Mouse (Mus musculus) heart, adult 9 months (tissue): ENCODE measurements around the gene Ttll1.
"Not testable (repeated sequence)": the region's sequence is repeated elsewhere in the genome, so short reads cannot be mapped to it uniquely, and the experiment has no call there.

Source experiments
- DNase-seq, 2 experiments: peaks; one replicate each; pipeline ENCODE4 v3.0.0; 2022; ENCODE audit warnings: low spot score in 2 of 2

Gene Ttll1

DNA sequence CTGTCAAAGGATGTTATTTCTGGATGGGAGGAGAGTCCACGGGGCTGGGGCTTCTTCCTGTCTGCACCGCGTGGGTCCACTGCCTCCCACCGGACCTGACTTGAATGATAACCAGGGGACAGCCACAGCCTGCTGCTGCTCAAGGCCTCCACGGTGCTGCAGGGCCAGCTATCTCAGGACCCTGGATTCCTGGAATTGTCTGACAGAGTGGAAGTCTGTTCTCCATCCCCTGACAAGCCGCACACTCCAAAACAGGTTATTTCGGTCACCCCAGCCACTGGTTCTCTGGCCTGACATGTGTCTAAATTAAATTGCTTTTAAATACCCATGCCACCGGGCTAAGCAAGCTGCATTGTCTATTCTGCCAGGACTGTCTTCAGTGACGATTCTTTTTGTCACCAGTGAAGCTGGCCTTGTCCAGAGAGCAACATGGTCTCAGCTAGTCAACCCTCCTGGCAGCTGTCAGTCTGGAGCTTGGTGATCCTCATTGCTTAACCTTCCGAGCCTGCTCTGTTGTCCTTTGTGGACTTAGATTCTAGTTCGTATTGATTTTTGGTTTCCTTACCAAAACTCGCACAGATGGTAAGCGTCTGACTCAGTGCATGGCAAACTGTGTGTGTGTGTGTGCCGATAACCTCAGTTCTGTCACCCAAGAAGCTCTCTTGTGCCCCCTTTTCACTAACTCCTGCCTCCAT is 13.1 kb upstream of the Ttll1 start:
- DNase-seq = peak; percentile 52 to 70

DNA sequence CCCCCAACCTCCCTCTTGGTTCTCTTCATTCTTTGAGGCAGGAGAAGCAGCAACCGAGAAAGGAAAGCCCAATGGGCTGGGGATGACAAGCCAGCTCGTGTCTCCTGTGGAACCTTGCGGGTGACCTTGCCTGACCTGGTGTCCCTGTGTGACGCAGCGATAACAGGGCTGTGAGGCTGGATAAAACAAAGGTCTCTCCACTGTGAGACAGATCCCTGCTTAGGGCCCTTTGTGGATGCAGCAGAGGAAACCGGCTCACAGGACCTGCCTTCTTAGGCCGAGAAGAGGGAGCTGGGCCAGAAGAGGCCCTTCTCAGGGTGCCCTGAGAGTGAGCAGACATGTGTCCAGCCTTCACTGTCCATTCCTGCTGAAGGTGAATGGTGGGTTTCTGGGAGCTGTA is 12.5 kb upstream of the Ttll1 start:
- DNase-seq = peak; percentile 46 to 53

DNA sequence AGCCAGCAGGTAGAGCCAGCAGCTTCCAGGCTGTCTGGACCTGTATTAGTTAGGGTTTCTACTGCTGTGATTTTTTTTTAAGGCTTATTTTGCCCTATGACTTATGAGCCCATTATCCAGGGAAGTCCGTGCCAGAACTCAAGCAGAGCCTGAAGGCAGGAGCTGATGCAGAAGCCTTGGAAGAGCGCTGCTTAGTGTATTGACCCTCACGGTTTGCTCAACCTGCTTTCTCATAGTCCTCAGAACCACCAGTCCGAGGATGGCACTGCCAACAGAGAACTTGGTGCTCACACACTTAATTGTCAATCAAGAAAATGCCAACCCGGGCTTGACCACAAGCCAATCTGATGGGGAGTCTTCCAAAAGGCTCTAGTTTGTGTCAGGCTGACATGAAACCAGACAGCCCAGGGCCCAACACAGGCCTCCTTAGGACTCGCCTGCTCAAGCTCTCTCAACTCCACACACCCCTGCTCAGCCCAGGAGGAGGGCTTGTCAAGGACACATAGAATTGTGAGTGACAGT is 10.2 kb upstream of the Ttll1 start:
- no peak for DNase-seq

DNA sequence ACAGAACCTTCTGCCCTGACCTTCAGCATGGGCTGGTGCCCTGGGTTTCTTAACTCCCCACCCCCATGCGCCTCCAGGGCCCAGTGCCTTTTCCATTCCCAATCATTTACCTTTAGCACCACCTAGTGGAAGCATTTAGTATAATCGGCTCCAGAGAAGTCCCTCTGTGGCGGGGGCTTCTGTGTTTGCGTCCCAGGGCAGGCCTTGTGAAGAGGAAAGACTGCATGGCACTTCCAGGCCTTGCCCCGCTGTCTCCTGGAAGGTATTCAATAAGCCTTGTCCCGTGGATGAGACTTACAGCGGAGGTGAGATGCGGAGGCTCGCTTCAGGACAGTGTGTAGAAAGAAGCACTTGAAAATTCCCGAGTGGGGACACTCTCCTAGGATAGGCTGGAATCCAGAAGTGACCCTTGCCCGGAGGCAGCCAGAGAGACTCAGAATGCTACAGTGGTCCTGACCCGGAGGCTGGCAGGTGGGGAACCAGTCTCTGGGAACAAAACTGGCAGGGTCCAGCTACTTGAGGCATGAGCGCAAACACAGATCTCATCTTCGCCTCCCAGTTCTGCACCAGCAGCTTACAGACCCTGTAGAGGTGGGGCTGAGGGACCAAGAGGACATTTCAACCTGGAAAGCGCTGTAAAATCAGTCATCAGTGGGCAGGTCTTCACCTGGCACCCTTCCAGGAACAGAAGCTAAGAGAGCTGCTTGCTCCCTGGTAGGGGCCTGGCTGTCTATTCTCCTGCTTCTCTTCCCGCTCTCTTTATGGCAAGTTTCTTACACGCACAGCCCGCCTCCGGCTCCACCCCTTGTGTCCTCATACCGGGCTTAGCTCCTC is 7.7 kb upstream of the Ttll1 start:
- peak; percentile 68 to 78 for DNase-seq

DNA sequence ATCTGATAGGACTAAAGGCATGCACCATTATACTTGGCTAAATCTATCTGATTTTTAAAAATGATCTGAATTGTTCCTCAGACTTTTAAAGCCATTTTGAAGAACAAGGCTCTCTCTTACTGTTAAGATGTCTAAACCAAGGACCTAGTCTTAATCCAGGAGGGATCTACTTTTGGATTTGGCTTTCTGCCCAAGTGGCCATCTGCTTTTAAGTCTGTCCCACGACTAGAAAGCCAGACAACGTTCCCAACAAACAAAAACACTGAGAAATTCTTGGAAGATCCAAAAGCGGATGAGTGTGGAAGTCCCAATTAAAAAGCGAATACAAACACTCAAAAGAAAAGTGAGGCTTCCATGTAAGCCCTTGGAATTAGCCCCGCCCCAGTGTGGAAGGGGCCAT is 4.3 kb upstream of the Ttll1 start:
- no peak for DNase-seq

DNA sequence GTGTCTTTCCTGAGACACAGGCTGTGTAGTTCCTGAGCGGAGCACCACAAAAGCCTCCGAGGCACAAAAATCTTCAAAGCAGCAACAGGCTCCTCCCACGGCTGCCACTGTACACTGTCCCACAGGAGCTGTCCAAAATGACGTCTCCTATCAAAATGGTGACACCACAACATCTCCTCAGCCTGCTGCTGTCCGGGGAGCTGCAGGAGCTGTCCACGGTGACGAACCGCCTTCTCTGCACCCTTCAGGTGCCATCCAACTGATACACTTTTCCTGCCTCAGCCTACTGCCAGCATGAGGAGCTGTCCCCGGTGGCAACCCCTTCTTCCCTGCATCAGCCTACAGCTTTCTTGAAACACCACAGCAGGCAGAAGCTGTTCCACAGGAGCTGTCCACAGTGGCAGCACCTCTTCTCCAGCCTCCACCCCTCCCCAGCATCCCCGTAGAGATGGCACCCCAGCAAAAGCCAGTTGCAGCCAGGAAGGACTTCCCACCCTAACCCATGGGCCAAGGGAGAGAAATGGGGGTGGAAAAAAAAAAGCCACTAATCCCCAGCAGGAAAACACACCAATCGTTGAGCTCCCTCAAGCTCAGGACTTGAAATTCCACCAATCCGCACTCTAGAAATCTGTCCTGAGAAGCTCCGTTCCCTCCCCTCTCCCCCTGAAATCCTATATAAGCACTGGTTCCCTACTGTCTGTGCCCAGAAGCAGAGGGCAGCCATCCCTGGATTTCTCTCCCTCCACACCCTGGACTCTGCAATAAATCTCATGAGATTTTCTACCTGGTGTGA is 2.0 kb upstream of the Ttll1 start:
- no peak for DNase-seq

DNA sequence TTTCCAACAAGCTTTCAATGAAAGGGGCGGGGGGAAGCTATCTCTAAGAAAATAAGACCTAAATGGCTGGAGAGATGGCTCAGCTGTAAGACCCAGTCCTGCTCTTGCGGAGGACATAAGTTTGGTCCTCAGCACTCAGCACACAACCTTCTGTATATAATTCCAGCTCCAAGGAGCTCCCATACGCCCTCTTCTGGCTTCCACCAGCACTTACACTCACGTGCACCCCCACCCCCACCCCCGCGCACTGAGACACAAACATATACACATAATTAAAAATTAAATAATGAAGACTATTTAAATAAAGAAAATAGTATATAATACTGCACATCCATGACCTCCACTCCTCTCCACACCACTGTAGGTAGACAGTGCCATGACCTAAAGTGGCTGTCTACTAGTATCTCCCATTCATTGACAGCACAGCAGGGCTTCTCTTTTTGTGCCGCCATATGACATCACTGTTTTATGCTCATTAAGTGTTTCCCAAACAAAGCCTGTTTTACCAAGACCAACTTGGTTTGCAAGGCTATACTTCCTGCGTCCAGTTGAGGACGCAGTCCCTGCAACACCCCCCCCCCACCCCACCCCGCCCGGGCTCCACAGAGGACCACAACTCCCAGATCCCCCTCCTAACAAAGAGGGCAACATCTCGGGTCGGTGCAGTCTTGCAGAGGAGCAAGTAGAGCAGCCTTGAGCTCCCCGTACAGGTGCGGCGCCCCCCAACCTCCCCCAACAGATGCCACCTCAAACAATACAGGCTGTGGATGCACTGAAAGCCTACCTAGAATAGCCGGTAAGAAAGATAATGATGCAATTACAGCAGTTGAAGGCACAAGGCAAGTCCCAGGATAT is 516 bp downstream of the Ttll1 start:
- no peak for DNase-seq

DNA sequence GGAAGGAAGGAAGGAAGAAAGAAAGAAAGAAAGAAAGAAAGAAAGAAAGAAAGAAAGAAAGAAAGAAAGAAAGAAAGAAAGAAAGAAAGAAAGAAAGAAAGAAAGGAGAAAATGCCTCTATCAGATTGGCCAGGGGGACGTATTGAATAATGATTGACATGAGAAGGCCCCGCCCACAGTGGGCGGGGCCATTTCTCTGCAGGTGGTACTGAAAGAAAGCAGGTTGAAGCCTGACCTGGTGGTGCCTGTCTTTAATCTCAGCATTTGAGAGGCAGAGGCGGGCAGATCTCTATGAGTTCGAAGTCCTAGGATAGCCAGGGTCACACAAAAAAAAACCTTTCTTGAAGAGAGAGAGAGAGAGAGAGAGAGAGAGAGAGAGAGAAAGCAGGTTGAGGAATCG is 9.2 kb downstream of the Ttll1 start:
- not testable (repeated sequence) for DNase-seq

DNA sequence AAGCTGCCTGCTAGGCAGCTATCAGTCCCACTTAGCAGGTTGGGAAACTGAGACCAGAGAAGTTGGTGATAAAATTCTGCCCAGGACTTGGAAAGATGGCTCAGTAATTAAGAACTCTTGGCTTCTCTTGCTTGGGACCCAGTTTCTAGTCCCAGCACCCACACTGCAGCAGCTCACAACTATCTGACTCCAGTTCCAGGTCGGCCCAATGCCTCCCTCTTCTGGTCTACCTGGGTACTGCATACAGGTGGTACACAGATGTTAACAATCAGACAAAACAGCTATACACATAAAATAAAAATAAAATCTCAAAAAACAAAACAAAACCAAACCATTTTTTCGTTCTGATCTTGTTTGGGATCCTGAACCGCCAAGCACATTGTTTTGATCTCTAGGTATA is 10.3 kb downstream of the Ttll1 start:
- DNase-seq = no peak

DNA sequence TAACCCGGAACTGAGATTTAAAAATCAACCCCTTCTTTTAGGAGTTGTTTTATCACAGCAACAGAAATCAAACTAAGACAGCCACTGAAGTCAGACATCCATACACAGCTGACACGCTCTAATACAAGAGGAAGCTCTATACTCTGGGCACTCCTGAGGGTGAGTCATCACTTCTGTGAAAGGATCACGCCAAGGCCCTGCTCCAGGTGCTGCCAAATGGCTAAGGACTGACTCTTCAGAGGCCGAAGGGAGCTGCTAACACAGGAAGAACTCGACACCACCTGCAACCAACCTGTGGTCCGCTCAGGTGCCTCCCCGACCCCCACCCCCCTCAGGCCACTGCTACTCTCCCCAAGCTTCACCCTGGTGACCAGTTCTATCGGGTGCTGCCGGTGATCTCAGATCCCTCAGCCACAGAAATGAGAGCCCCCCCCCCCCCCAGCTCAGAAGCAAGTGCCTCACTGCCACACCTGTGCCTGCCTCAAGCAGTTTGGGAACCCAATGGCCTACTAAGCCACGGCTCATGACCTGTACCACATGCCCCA is 11.4 kb downstream of the Ttll1 start:
- DNase-seq = no peak

DNA sequence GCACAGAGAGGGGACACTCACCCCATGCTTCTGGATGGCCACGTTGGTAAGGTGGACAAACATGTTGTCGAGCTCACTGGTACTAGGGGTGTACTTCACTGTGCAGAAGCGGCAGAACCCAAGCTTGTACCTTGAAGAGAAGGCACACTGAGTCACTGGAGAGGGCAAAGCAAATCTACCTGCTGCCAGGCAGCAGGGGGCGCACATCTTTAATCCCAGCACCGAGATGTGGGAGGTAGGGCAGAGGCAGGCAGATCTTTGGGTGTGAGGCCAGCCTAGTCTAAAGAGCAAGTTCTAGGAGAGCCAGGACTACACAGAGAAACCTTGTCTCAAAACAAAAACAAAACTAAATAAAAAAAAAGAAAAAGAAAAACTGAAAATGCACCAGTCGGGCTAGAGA is 13.4 kb downstream of the Ttll1 start:
- no peak for DNase-seq

DNA sequence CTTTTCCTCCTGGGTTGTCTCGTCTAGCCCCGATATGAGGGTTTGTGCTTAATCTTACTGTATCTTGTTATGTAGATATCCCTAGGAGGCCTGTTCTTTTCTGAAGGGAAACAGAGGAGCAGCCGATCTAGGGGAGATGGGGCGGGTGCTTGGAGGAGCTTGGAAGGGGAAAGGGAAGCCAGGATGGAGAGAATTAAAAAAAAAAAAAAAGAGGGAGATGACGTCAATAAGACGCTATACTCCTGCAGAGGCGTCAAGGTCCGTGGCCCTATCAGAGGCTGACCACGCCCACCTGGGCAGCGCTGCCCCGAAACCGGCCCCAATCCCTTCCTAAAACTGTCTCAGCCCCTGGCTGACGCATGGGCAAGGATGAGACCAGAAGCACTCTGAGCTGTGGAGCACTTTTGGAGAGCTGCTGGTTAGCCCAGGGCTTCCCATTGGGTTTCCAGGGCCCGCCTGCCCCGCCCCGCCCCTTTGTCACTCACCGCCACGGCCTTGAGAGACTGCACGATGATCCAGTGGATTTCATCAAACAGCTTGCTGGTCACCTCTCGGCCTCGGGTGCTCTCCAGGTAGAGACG is 14.8 kb downstream of the Ttll1 start:
- DNase-seq = no peak

DNA sequence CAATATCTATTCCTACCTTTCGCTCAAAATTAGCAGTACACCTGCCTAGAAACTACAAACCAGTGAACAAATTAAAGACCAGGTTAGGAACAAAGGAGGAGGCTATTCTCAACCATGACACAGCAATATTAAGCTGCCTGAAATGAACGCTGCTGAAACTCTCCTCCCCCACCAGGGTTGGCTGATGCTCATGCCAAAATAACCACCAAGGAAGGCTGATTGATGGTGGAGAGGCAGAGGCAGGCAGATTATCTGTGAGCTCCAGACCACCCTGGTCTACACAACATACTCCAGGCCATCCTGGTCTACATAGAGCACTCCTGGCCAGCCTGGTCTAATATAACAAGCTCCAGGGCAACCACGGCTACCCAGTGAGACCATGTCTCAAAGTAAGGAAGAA is 15.5 kb downstream of the Ttll1 start:
- DNase-seq = no peak

DNA sequence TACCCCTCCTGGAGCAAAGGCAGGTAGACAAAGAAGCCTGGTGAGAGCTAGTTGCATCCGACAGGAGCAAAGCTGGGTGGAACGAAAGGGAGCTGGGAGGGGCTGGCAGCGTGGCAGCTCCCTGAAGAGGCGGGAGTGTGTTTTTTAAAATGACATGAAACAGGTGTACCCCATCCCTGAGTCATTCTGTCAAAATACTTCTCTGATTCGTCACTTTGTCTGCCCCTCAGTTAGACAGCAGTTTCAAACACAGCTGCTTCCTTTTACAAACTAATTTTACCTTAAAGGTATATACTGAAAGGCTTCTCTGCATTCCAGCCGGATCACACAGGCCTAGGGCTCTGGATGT is 16.1 kb downstream of the Ttll1 start:
- DNase-seq = no peak

DNA sequence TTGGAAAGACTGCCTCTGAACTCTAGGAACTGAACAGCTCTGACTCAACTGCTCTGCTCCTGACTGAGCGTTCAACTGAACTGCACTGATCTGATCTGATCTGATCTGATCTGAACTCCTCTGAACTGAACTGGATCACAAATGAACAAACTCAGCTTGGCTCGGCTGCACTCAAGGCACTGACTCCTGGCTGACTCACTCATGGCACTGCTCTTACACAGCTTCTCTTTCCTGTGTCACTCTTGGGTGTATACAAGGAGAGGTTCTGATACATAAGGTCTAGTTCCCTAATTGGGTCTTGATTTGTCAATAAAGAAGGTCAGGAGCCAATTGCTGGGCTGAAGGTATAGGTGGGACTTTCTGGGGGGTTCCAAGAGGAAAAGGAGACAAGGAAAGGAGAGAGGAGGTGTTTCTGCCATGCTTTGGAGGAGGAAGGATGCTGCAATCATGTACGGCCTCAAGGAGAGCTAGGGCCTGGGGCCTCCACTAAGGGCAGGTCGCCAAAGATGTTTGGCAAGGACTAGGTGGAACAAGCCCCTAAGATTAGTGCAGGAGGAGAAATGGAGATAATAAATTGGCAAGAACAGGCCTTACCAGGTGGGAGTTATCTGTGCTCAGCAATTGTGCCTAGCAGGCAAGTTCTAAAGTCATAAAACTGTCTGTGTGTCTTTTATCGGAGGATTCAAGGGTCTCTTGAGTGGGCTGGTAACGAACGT is 16.7 kb downstream of the Ttll1 start:
- no peak for DNase-seq

DNA sequence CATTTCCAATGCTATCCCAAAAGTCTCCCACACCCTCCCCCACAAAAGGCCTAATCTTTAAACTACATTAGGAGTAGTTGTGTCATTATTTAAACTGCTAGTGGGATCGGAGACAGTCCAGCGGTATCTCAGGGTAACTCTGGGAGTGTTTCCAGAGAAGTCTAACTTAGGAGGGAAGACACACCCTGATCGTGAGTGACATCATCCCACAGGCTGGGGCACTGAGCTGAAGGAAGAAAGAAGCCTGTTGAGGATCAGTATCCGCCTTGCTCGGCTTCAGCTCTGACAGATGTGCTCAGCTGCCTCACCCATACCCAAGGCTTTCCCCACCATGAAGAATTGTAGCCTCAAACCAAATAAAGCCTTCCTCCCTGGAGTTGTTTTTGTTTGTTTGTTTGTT is 18.8 kb downstream of the Ttll1 start:
- peak; percentile 44 to 52 for DNase-seq

DNA sequence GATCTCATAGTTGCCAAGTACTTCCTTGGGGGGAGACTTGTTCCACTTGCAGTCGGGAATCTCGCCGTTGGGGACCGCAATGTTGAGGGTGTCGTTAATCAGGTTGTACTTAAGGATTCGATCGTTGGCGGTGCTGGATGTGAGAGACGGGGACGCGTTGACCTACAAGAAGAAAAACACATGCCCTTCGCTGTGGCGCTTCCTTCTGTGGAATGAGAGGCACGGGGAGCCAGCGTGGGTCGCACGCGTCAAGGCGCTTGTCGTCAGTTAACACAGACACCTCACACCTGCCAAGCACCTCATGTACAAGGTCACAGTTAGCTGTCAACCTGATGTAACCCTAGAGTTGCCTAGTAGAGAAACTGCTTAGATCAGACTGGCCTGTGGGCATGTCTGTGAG is 21.2 kb downstream of the Ttll1 start:
- DNase-seq = peak; percentile 30 to 49

DNA sequence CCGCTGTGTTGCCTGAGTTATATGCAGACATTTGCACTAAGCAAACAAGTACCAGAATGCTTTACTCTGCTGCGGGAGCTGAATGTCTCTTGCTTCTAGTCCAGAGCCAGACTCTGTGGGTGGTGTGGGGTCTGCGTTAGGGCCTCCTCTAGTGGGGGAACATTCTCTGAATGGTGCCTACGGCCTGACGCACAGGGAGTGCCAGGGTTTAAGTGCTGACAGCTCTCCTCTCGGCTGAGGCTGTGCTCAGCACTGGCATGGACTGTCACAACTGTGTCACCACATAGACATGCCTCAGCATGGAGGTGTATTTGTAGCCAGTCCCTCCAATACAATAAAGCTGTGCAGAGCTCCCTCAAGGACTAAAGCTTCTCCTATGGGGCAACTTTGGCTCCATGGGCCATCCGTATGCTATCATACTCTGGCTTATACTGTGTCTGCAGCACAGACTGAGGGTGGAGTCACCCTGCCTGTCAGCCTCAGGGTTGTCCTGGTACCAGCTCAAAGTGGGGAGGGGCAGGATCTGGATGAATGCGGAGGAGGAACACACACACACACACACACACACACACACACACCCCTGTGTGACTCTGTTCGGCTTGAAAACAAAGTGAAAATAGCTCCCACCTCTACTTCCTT is 23.1 kb downstream of the Ttll1 start:
- peak; percentile 45 to 47 for DNase-seq

DNA sequence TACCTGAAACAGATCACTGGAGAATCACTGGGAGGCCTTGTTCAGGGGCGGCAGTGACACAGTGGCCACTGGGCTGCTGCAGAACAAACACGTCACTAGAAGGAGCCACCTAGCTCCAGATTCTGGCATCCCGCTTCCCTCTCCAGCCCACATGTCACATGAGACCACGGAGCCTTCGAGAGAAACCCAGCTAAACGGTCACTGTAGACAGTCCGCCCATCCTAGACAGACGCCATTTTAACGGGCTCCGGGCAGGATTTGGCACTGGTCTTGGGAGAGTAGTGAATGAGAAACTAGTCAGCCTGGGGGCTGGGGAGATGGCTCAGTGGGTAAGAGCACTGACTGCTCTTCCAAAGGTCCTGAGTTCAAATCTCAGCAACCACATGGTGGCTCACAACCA is 26.4 kb downstream of the Ttll1 start:
- no peak for DNase-seq

DNA sequence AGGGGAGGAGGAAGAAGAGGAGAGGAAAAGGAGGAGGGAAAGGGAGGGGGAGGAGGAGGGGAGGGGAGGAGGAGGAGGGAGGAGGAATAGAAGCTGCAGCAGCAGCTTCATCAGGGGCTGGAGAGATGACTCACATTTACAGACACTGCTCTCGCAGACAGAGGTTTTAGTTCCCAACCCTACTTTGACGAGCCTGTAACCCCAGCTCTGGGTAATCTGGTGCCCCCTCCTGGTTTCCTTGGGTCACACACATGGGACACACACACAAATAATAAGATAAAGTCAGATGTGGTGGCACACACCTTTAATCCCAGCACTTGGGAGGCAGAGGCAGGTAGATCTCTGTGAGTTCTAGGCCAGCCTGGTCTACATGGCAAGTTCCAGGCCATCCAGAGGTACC is 27.2 kb downstream of the Ttll1 start:
- DNase-seq = no peak
